Comparison of ENCODE assay signal across 8 mouse cellular contexts in genomic region chr11:119258572-119259322, GRCm38 (mm10). TPM values are rescaled to one million over a fixed set of nuclear protein-coding genes. Genes with fewer than 3 reads are reported as not detected.
DNase-seq lines count a peak whose midpoint lies in the region; ATAC-seq lines count a peak whose summit lies in the region.

No protein-coding gene starts in this region.

- 58% methylated on average over 23 of the region's 23 CpGs for WGBS in liver, embryonic 16.5 days (ENCODE audit: insufficient replicate concordance)

- ATAC-seq in liver, embryonic 16.5 days (ENCODE audit: low read depth) = peak; percentile 68

- no peak overlapping the region for H3K9ac ChIP-seq in liver, embryonic 16.5 days (ENCODE audit: low read depth, low read length)

- peak overlapping the region; percentile 44 for H3K4me2 ChIP-seq in liver, embryonic 16.5 days (ENCODE audit: low read depth, low read length)

- peak overlapping the region; percentile 22; the same call in 1 of the 2 replicates for H3K4me3 ChIP-seq in liver, embryonic 16.5 days (ENCODE audit: low read depth, low read length)

- H3K27me3 ChIP-seq in liver, embryonic 16.5 days (ENCODE audit: control insufficient read depth, insufficient read depth, low read depth, low read length) = no peaks in the 10 kb centered on the region

- H3K27ac ChIP-seq in liver, embryonic 16.5 days (ENCODE audit: low read length) = no peak overlapping the region

- DNase-seq in MN1 (ENCODE audit: low spot score) = peak; percentile 75
- peak; percentile 72 for DNase-seq in cerebellum, adult 8-10 months
- DNase-seq in forelimb bud, embryonic 11.5 days (ENCODE audit: low read depth, low spot score) = peak; percentile 57
- DNase-seq in heart, postnatal 4 days = peak; percentile 70
- DNase-seq in layer of hippocampus, adult 11-12 months (ENCODE audit: low spot score) = peak; percentile 73
- peak; percentile 44 for DNase-seq in neural tube, embryonic 10.5 days (ENCODE audit: extremely low spot score, low spot score)
- DNase-seq in testis, postnatal 10 days (ENCODE audit: low spot score) = peak; percentile 80

- no peaks in the 10 kb centered on the region for H3K36me3 ChIP-seq in liver, embryonic 16.5 days (ENCODE audit: control insufficient read depth, insufficient read depth)

- no peaks in the 10 kb centered on the region; the same call in 1 of the 2 replicates for H3K4me1 ChIP-seq in liver, embryonic 16.5 days (ENCODE audit: control insufficient read depth, low read depth, low read length)

- H3K9me3 ChIP-seq in liver, embryonic 16.5 days (replicated peaks; ENCODE audit: control insufficient read depth, low read length) = no peaks in the 10 kb centered on the region

RNA-seq across cellular contexts. Expression of gene Gaa, which starts 8.9 kb away (rescaled TPM):
- 10 to 100 TPM; 52.1 to 53.2 TPM for total RNA-seq in heart, postnatal 4 days (2021)
- polyA plus RNA-seq in liver, embryonic 16.5 days (2015; fragmentation: Nextera tagmentation; extraction: Ambion mirVana) = 25.8 and 30.8 TPM in 2 replicates

RNA-seq across cellular contexts. Expression of gene Ccdc40, which starts 30.4 kb away (rescaled TPM):
- total RNA-seq in heart, postnatal 4 days (2021) = 1 to 10 TPM in 1 of 2 experiments, under 1 TPM in 1; 0.27 to 1.4 TPM
- polyA plus RNA-seq in liver, embryonic 16.5 days (2015; fragmentation: Nextera tagmentation; extraction: Ambion mirVana) = 0.61 and 0.68 TPM in 2 replicates

RNA-seq across cellular contexts. Expression of gene Tbc1d16, which starts 30.4 kb away (rescaled TPM):
- 10 to 100 TPM; 60.5 to 63.4 TPM for total RNA-seq in heart, postnatal 4 days (2021)
- 1.3 and 1.8 TPM in 2 replicates for polyA plus RNA-seq in liver, embryonic 16.5 days (2015; fragmentation: Nextera tagmentation; extraction: Ambion mirVana)

RNA-seq across cellular contexts. Expression of gene Eif4a3, which starts 41.1 kb away (rescaled TPM):
- 100 to 1,000 TPM; 141 to 154 TPM for total RNA-seq in heart, postnatal 4 days (2021)
- 139 and 146 TPM in 2 replicates for polyA plus RNA-seq in liver, embryonic 16.5 days (2015; fragmentation: Nextera tagmentation; extraction: Ambion mirVana)

RNA-seq across cellular contexts. Expression of gene Card14, which starts 48.8 kb away (rescaled TPM):
- under 1 TPM; 0.16 to 0.21 TPM for total RNA-seq in heart, postnatal 4 days (2021)
- polyA plus RNA-seq in liver, embryonic 16.5 days (2015; fragmentation: Nextera tagmentation; extraction: Ambion mirVana) = 0.21 and 0.24 TPM in 2 replicates
